Mouse (Mus musculus): ENCODE data around the gene Lrrk1. TPM values are rescaled to one million over a fixed set of nuclear protein-coding genes. Genes with fewer than 3 reads are reported as not detected.
"Not testable (repeated sequence)": the region's sequence is repeated elsewhere in the genome, so short reads cannot be mapped to it uniquely, and the experiment has no call there.

The Lrrk1 gene
- polyA plus RNA-seq, 1 experiment from 2014 or later, result 16.7 TPM

- Histone ChIP-seq H3K4me3 (ENCODE audit: low read length) (no peak overlapping the region), H3K9ac (replicated peaks; ENCODE audit: low read length) (no peak overlapping the region), H3K27me3 (ENCODE audit: insufficient read depth, low read length) (no peaks in the 10 kb centered on the region), H3K27ac (ENCODE audit: low read length) (no peak overlapping the region), H3K4me1 (ENCODE audit: insufficient read depth, low read length) (peaks cover 15% of the 10 kb centered on the region; the same call in 1 of the 2 replicates), H3K4me2 (replicated peaks; ENCODE audit: low read depth, low read length) (no peak overlapping the region), H3K36me3 (ENCODE audit: insufficient read depth, low read length) (no peaks in the 10 kb centered on the region), H3K9me3 (ENCODE audit: low read length) (no peaks in the 10 kb centered on the region)
- no peak; the same call in 1 of the 2 replicates for ATAC-seq (ENCODE audit: low FRiP score, low TSS enrichment)
- WGBS, result 81% methylated on average over 11 of the region's 11 CpGs
Observed at GRCm38 (mm10) chr7:66196609-66197445, 191.3 kb downstream of the Lrrk1 start.

- ATAC-seq (ENCODE audit: low FRiP score, low TSS enrichment), result no peak
- no peak overlapping the region for H3K9ac ChIP-seq (replicated peaks; ENCODE audit: low read length)
- no peaks in the 10 kb centered on the region for H3K9me3 ChIP-seq (ENCODE audit: low read length)
- H3K4me3 ChIP-seq (ENCODE audit: low read length), result no peak overlapping the region
- no peak overlapping the region for H3K4me2 ChIP-seq (replicated peaks; ENCODE audit: low read depth, low read length)
- 88% methylated on average over 1 of the region's 1 CpGs for WGBS
- H3K27ac ChIP-seq (ENCODE audit: low read length), result no peak overlapping the region
- peaks cover 11% of the 10 kb centered on the region; the same call in 1 of the 2 replicates for H3K4me1 ChIP-seq (ENCODE audit: insufficient read depth, low read length)
- no peaks in the 10 kb centered on the region for H3K36me3 ChIP-seq (ENCODE audit: insufficient read depth, low read length)
- no peaks in the 10 kb centered on the region for H3K27me3 ChIP-seq (ENCODE audit: insufficient read depth, low read length)
Observed at GRCm38 (mm10) chr7:66195881-66196280, 192.3 kb downstream of the Lrrk1 start.

- no peak overlapping the region for H3K4me2 ChIP-seq (replicated peaks; ENCODE audit: low read depth, low read length)
- 76% methylated on average over 3 of the region's 3 CpGs for WGBS
- no peak overlapping the region for H3K9ac ChIP-seq (replicated peaks; ENCODE audit: low read length)
- no peaks in the 10 kb centered on the region for H3K9me3 ChIP-seq (ENCODE audit: low read length)
- ATAC-seq (ENCODE audit: low FRiP score, low TSS enrichment), result no peak
- 0 out of 2 replicates have a peak, but pooled peaks cover 4% of the 10 kb centered on the region for H3K4me1 ChIP-seq (ENCODE audit: insufficient read depth, low read length)
- H3K4me3 ChIP-seq (ENCODE audit: low read length), result no peak overlapping the region
- no peaks in the 10 kb centered on the region for H3K36me3 ChIP-seq (ENCODE audit: insufficient read depth, low read length)
- H3K27ac ChIP-seq (ENCODE audit: low read length), result no peak overlapping the region
- H3K27me3 ChIP-seq (ENCODE audit: insufficient read depth, low read length), result no peaks in the 10 kb centered on the region
Observed at GRCm38 (mm10) chr7:66194511-66194910, 193.6 kb downstream of the Lrrk1 start.

GRCm38 (mm10) chr7:66190385-66190784, 197.8 kb downstream of the Lrrk1 start:
- H3K27ac ChIP-seq (ENCODE audit: low read length); H3K9me3 ChIP-seq (ENCODE audit: low read length); H3K36me3 ChIP-seq (ENCODE audit: insufficient read depth, low read length); H3K4me3 ChIP-seq (ENCODE audit: low read length); H3K4me1 ChIP-seq (ENCODE audit: insufficient read depth, low read length); H3K9ac ChIP-seq (replicated peaks; ENCODE audit: low read length); H3K4me2 ChIP-seq (replicated peaks; ENCODE audit: low read depth, low read length); H3K27me3 ChIP-seq (ENCODE audit: insufficient read depth, low read length); ATAC-seq (ENCODE audit: low FRiP score, low TSS enrichment): not testable (repeated sequence)
- WGBS, result 90% methylated on average over 10 of the region's 10 CpGs

- no peak overlapping the region for H3K4me3 ChIP-seq (ENCODE audit: low read length)
- ATAC-seq (ENCODE audit: low FRiP score, low TSS enrichment), result no peak
Observed at GRCm38 (mm10) chr7:66187581-66188231, 200.4 kb downstream of the Lrrk1 start.

GRCm38 (mm10) chr7:66185370-66185769, 202.8 kb downstream of the Lrrk1 start:
- WGBS, result 89% methylated on average over 5 of the region's 5 CpGs
- Histone ChIP-seq H3K9ac (replicated peaks; ENCODE audit: low read length) (no peak overlapping the region), H3K27me3 (ENCODE audit: insufficient read depth, low read length) (no peaks in the 10 kb centered on the region), H3K4me2 (replicated peaks; ENCODE audit: low read depth, low read length) (no peak overlapping the region), H3K9me3 (ENCODE audit: low read length) (no peaks in the 10 kb centered on the region), H3K4me3 (ENCODE audit: low read length) (no peak overlapping the region), H3K27ac (ENCODE audit: low read length) (no peak overlapping the region), H3K36me3 (ENCODE audit: insufficient read depth, low read length) (no peaks in the 10 kb centered on the region), H3K4me1 (ENCODE audit: insufficient read depth, low read length) (no peaks in the 10 kb centered on the region)
- no peak for ATAC-seq (ENCODE audit: low FRiP score, low TSS enrichment)

More at GRCm38 (mm10) chr7:66187581-66188231, 200.4 kb downstream of the Lrrk1 start:
- Histone ChIP-seq H3K27me3 (ENCODE audit: insufficient read depth, low read length) (no peaks in the 10 kb centered on the region), H3K4me2 (replicated peaks; ENCODE audit: low read depth, low read length) (no peak overlapping the region), H3K4me1 (ENCODE audit: insufficient read depth, low read length) (no peaks in the 10 kb centered on the region), H3K36me3 (ENCODE audit: insufficient read depth, low read length) (no peaks in the 10 kb centered on the region), H3K9ac (replicated peaks; ENCODE audit: low read length) (no peak overlapping the region), H3K27ac (ENCODE audit: low read length) (no peak overlapping the region), H3K9me3 (ENCODE audit: low read length) (no peaks in the 10 kb centered on the region)
- WGBS, result 71% methylated on average over 4 of the region's 4 CpGs

GRCm38 (mm10) chr7:66184026-66184425, 204.1 kb downstream of the Lrrk1 start:
- 78% methylated on average over 4 of the region's 4 CpGs for WGBS
- Histone ChIP-seq H3K27me3 (ENCODE audit: insufficient read depth, low read length) (no peaks in the 10 kb centered on the region), H3K27ac (ENCODE audit: low read length) (no peak overlapping the region)

GRCm38 (mm10) chr7:66183404-66183803, 204.7 kb downstream of the Lrrk1 start:
- no peak overlapping the region for H3K9ac ChIP-seq (replicated peaks; ENCODE audit: low read length)
- 62% methylated on average over 8 of the region's 8 CpGs for WGBS
- no peak overlapping the region for H3K27ac ChIP-seq (ENCODE audit: low read length)
- no peak overlapping the region for H3K4me2 ChIP-seq (replicated peaks; ENCODE audit: low read depth, low read length)
- no peaks in the 10 kb centered on the region for H3K9me3 ChIP-seq (ENCODE audit: low read length)
- no peak for ATAC-seq (ENCODE audit: low FRiP score, low TSS enrichment)
- no peaks in the 10 kb centered on the region for H3K27me3 ChIP-seq (ENCODE audit: insufficient read depth, low read length)
- no peaks in the 10 kb centered on the region for H3K36me3 ChIP-seq (ENCODE audit: insufficient read depth, low read length)
- H3K4me3 ChIP-seq (ENCODE audit: low read length), result no peak overlapping the region
- H3K4me1 ChIP-seq (ENCODE audit: insufficient read depth, low read length), result peaks cover 10% of the 10 kb centered on the region

More at GRCm38 (mm10) chr7:66184026-66184425, 204.1 kb downstream of the Lrrk1 start:
- Histone ChIP-seq H3K36me3 (ENCODE audit: insufficient read depth, low read length) (no peaks in the 10 kb centered on the region), H3K4me2 (replicated peaks; ENCODE audit: low read depth, low read length) (no peak overlapping the region), H3K9ac (replicated peaks; ENCODE audit: low read length) (no peak overlapping the region), H3K4me3 (ENCODE audit: low read length) (no peak overlapping the region), H3K4me1 (ENCODE audit: insufficient read depth, low read length) (peaks cover 5% of the 10 kb centered on the region), H3K9me3 (ENCODE audit: low read length) (no peaks in the 10 kb centered on the region)
- no peak for ATAC-seq (ENCODE audit: low FRiP score, low TSS enrichment)

- Histone ChIP-seq H3K4me1 (ENCODE audit: insufficient read depth, low read length) (peaks cover 10% of the 10 kb centered on the region), H3K9me3 (ENCODE audit: low read length) (no peaks in the 10 kb centered on the region), H3K4me3 (ENCODE audit: low read length) (no peak overlapping the region), H3K36me3 (ENCODE audit: insufficient read depth, low read length) (no peaks in the 10 kb centered on the region), H3K4me2 (replicated peaks; ENCODE audit: low read depth, low read length) (no peak overlapping the region), H3K27ac (ENCODE audit: low read length) (no peak overlapping the region), H3K9ac (replicated peaks; ENCODE audit: low read length) (no peak overlapping the region), H3K27me3 (ENCODE audit: insufficient read depth, low read length) (no peaks in the 10 kb centered on the region)
- no peak for ATAC-seq (ENCODE audit: low FRiP score, low TSS enrichment)
- WGBS, result 85% methylated on average over 7 of the region's 7 CpGs
Observed at GRCm38 (mm10) chr7:66182075-66182715, 206.0 kb downstream of the Lrrk1 start.
